Mouse (Mus musculus): ENCODE results near the gene Mrpl20. TPM values are rescaled to one million over a fixed set of nuclear protein-coding genes. Genes with fewer than 3 reads are reported as not detected.

Gene Mrpl20
- polyA plus RNA-seq, 1 experiment from 2014 or later: 199 TPM

GRCm38 (mm10) chr4:155770626-155771025 lies 32.1 kb upstream of the Mrpl20 start:
- Histone ChIP-seq H3K4me3 (replicated peaks; ENCODE audit: low read length) (peak overlapping the region; percentile 48), H3K4me1 (ENCODE audit: control insufficient read depth, insufficient read depth, low read length) (peaks cover 20% of the 10 kb centered on the region), H3K36me3 (ENCODE audit: control insufficient read depth, insufficient read depth, low read length) (no peaks in the 10 kb centered on the region), H3K4me2 (ENCODE audit: low read depth, low read length) (peak overlapping the region; percentile 81), H3K9me3 (replicated peaks; ENCODE audit: control insufficient read depth, low read length) (no peaks in the 10 kb centered on the region), H3K27me3 (ENCODE audit: control insufficient read depth, insufficient read depth, low read length) (no peaks in the 10 kb centered on the region), H3K27ac (ENCODE audit: low read length) (no peak overlapping the region), H3K9ac (ENCODE audit: low read length) (peak overlapping the region; percentile 79)
- ATAC-seq (ENCODE audit: insufficient read depth, low FRiP score): no peak
- WGBS: 37% methylated on average over 24 of the region's 24 CpGs

GRCm38 (mm10) chr4:155771706-155772105 lies 31.0 kb upstream of the Mrpl20 start:
- no peaks in the 10 kb centered on the region for H3K36me3 ChIP-seq (ENCODE audit: control insufficient read depth, insufficient read depth, low read length)
- WGBS: 79% methylated on average over 2 of the region's 2 CpGs

DNA sequence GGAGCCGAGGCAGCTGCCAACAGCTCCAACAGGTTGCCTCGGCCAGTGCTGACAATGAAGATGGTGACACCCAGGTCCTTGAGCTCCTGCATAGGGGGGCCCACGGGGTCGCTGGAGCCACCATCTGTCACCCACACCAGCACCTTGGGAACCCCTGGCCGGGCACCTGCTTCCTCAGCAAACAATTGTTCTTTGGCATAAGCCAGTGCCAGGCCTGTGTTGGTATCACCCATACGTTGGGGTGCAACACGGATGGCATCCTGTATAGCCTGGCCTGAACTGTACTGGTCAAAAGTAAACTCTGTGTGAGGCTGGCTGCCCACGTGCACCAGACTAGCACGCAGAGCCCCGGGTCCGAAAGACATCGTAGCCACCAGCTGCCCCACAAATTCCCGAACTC lies 29.9 kb upstream of the Mrpl20 start:
- H3K4me2 ChIP-seq (ENCODE audit: low read depth, low read length): peak overlapping the region; percentile 92; the same call in 1 of the 2 replicates
- H3K9me3 ChIP-seq (replicated peaks; ENCODE audit: control insufficient read depth, low read length): no peaks in the 10 kb centered on the region
- H3K27me3 ChIP-seq (ENCODE audit: control insufficient read depth, insufficient read depth, low read length): no peaks in the 10 kb centered on the region
- ATAC-seq (ENCODE audit: insufficient read depth, low FRiP score): no peak
- 84% methylated on average over 13 of the region's 13 CpGs for WGBS
- H3K9ac ChIP-seq (ENCODE audit: low read length): 0 out of 2 replicates have a peak overlapping the region, but pooled peaks have one; percentile 74
- H3K4me3 ChIP-seq (replicated peaks; ENCODE audit: low read length): 0 out of 2 replicates have a peak overlapping the region, but pooled peaks have one; percentile 58
- no peaks in the 10 kb centered on the region for H3K36me3 ChIP-seq (ENCODE audit: control insufficient read depth, insufficient read depth, low read length)
- H3K4me1 ChIP-seq (ENCODE audit: control insufficient read depth, insufficient read depth, low read length): peaks cover 32% of the 10 kb centered on the region
- no peak overlapping the region for H3K27ac ChIP-seq (ENCODE audit: low read length)

More at GRCm38 (mm10) chr4:155771706-155772105, 31.0 kb upstream of the Mrpl20 start:
- Histone ChIP-seq H3K4me2 (ENCODE audit: low read depth, low read length) (no peak overlapping the region), H3K27me3 (ENCODE audit: control insufficient read depth, insufficient read depth, low read length) (no peaks in the 10 kb centered on the region), H3K9me3 (replicated peaks; ENCODE audit: control insufficient read depth, low read length) (no peaks in the 10 kb centered on the region), H3K4me1 (ENCODE audit: control insufficient read depth, insufficient read depth, low read length) (peaks cover 28% of the 10 kb centered on the region), H3K27ac (ENCODE audit: low read length) (no peak overlapping the region), H3K4me3 (replicated peaks; ENCODE audit: low read length) (no peak overlapping the region), H3K9ac (ENCODE audit: low read length) (no peak overlapping the region; the same call in 1 of the 2 replicates)
- no peak for ATAC-seq (ENCODE audit: insufficient read depth, low FRiP score)

GRCm38 (mm10) chr4:155773335-155774078 lies 29.2 kb upstream of the Mrpl20 start:
- Histone ChIP-seq H3K4me3 (replicated peaks; ENCODE audit: low read length) (peak overlapping the region; percentile 58), H3K36me3 (ENCODE audit: control insufficient read depth, insufficient read depth, low read length) (no peaks in the 10 kb centered on the region), H3K4me2 (ENCODE audit: low read depth, low read length) (peak overlapping the region; percentile 92), H3K27me3 (ENCODE audit: control insufficient read depth, insufficient read depth, low read length) (no peaks in the 10 kb centered on the region), H3K27ac (ENCODE audit: low read length) (peak overlapping the region; percentile 94; the same call in 1 of the 2 replicates), H3K4me1 (ENCODE audit: control insufficient read depth, insufficient read depth, low read length) (peaks cover 35% of the 10 kb centered on the region), H3K9me3 (replicated peaks; ENCODE audit: control insufficient read depth, low read length) (no peaks in the 10 kb centered on the region), H3K9ac (ENCODE audit: low read length) (peak overlapping the region; percentile 74)
- WGBS: 37% methylated on average over 5 of the region's 5 CpGs
- no peak for ATAC-seq (ENCODE audit: insufficient read depth, low FRiP score)

GRCm38 (mm10) chr4:155774280-155774754 lies 28.4 kb upstream of the Mrpl20 start, which contains the start of gene Vwa1:
Vwa1 (minus strand) TSS chr4:155774698.
- Histone ChIP-seq H3K27ac (ENCODE audit: low read length) (peak within 1 kb of the TSS; percentile 94), H3K36me3 (ENCODE audit: control insufficient read depth, insufficient read depth, low read length) (no peaks in the 10 kb centered on the region), H3K4me2 (ENCODE audit: low read depth, low read length) (peak within 1 kb of the TSS; percentile 92), H3K9ac (ENCODE audit: low read length) (peak within 1 kb of the TSS; percentile 74), H3K4me3 (replicated peaks; ENCODE audit: low read length) (peak within 1 kb of the TSS; percentile 58), H3K27me3 (ENCODE audit: control insufficient read depth, insufficient read depth, low read length) (no peaks in the 10 kb centered on the region), H3K4me1 (ENCODE audit: control insufficient read depth, insufficient read depth, low read length) (peaks cover 35% of the 10 kb centered on the region), H3K9me3 (replicated peaks; ENCODE audit: control insufficient read depth, low read length) (no peaks in the 10 kb centered on the region)
- peak; percentile 80 for ATAC-seq (ENCODE audit: insufficient read depth, low FRiP score)
- under 1% methylated on average over 35 of the region's 35 CpGs for WGBS

- Histone ChIP-seq H3K4me3 (replicated peaks; ENCODE audit: low read length) (peak overlapping the region; percentile 58), H3K36me3 (ENCODE audit: control insufficient read depth, insufficient read depth, low read length) (no peaks in the 10 kb centered on the region), H3K4me1 (ENCODE audit: control insufficient read depth, insufficient read depth, low read length) (peaks cover 31% of the 10 kb centered on the region), H3K9me3 (replicated peaks; ENCODE audit: control insufficient read depth, low read length) (no peaks in the 10 kb centered on the region), H3K4me2 (ENCODE audit: low read depth, low read length) (peak overlapping the region; percentile 92), H3K9ac (ENCODE audit: low read length) (peak overlapping the region; percentile 74), H3K27ac (ENCODE audit: low read length) (peak overlapping the region; percentile 94), H3K27me3 (ENCODE audit: control insufficient read depth, insufficient read depth, low read length) (no peaks in the 10 kb centered on the region)
- 35% methylated on average over 9 of the region's 9 CpGs for WGBS
- peak; percentile 51 for ATAC-seq (ENCODE audit: insufficient read depth, low FRiP score)
These were observed 27.5 kb upstream of the Mrpl20 start for GRCm38 (mm10) chr4:155774971-155775740.

DNA sequence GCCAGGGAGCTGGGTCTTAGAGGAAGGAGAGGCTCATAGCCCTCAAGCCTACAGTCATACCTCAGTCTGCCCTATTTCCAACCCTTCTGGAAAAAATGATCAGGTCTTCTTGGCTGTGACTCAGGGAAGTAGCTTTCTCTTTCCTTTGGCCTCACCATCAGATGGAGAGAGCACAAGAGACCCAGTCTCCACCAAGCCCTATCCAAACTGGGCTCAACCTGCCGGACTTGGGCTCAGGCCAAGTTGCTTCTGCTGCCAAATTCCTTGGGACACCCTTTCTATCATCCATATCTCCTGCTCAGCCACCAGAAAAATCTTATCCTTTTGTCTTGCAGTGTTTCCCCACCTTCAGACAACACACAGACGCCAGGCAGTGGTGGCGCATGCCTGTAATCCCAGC lies 26.8 kb upstream of the Mrpl20 start:
- Histone ChIP-seq H3K4me1 (ENCODE audit: control insufficient read depth, insufficient read depth, low read length) (peaks cover 27% of the 10 kb centered on the region), H3K9me3 (replicated peaks; ENCODE audit: control insufficient read depth, low read length) (no peaks in the 10 kb centered on the region), H3K36me3 (ENCODE audit: control insufficient read depth, insufficient read depth, low read length) (no peaks in the 10 kb centered on the region), H3K27ac (ENCODE audit: low read length) (peak overlapping the region; percentile 94), H3K27me3 (ENCODE audit: control insufficient read depth, insufficient read depth, low read length) (no peaks in the 10 kb centered on the region), H3K4me3 (replicated peaks; ENCODE audit: low read length) (no peak overlapping the region), H3K9ac (ENCODE audit: low read length) (0 out of 2 replicates have a peak overlapping the region, but pooled peaks have one; percentile 74), H3K4me2 (ENCODE audit: low read depth, low read length) (no peak overlapping the region)
- no peak for ATAC-seq (ENCODE audit: insufficient read depth, low FRiP score)
- WGBS: 56% methylated on average over 3 of the region's 3 CpGs

GRCm38 (mm10) chr4:155776704-155777335 lies 25.9 kb upstream of the Mrpl20 start:
- H3K4me2 ChIP-seq (ENCODE audit: low read depth, low read length): no peak overlapping the region
- ATAC-seq (ENCODE audit: insufficient read depth, low FRiP score): no peak
- no peaks in the 10 kb centered on the region for H3K36me3 ChIP-seq (ENCODE audit: control insufficient read depth, insufficient read depth, low read length)
- peak overlapping the region; percentile 94 for H3K27ac ChIP-seq (ENCODE audit: low read length)
- H3K9ac ChIP-seq (ENCODE audit: low read length): no peak overlapping the region
- no peak overlapping the region for H3K4me3 ChIP-seq (replicated peaks; ENCODE audit: low read length)
- H3K4me1 ChIP-seq (ENCODE audit: control insufficient read depth, insufficient read depth, low read length): peaks cover 30% of the 10 kb centered on the region
- no peaks in the 10 kb centered on the region for H3K27me3 ChIP-seq (ENCODE audit: control insufficient read depth, insufficient read depth, low read length)
- 33% methylated on average over 2 of the region's 2 CpGs for WGBS
- no peaks in the 10 kb centered on the region for H3K9me3 ChIP-seq (replicated peaks; ENCODE audit: control insufficient read depth, low read length)
